Mouse (Mus musculus) G1E (cell line): Measurements from ENCODE around the gene Rpl10a. TPM values are rescaled to one million over a fixed set of nuclear protein-coding genes. Genes with fewer than 3 reads are reported as not detected.
A peak's percentile ranks its signal among the peaks of the same experiment; 100 is the strongest.

ENCODE experiments used
- ATAC-seq: 2 replicates; pipeline ENCODE4 v1.8.0; 2016; ENCODE audit warnings: mild to moderate bottlenecking; ENCODE audit not compliant: insufficient number of reproducible peaks, poor library complexity, low FRiP score, severe bottlenecking; ENCODE audit errors: extremely low read depth
- DNase-seq: peaks from one replicate; pipeline ENCODE4 v3.0.0; 2012; ENCODE audit warnings: low spot score
- H3K27me3 ChIP-seq: 2 replicates; pipeline ENCODE4 v1.6.1; 2012; ENCODE audit warnings: mild to moderate bottlenecking, low read length, inconsistent platforms; ENCODE audit not compliant: insufficient read depth
- H3K36me3 ChIP-seq: replicated peaks from 2 replicates; pipeline ENCODE3; 2012; ENCODE audit warnings: mild to moderate bottlenecking, inconsistent platforms
- H3K4me1 ChIP-seq: 2 replicates; pipeline ENCODE4 v1.6.1; 2012; ENCODE audit warnings: low read depth, low read length, inconsistent platforms, mixed read lengths; ENCODE audit not compliant: insufficient read depth
- H3K4me3 ChIP-seq: 2 replicates; pipeline ENCODE4 v1.5.1; 2012; ENCODE audit warnings: low read depth, mild to moderate bottlenecking, inconsistent platforms, low read length, moderate library complexity, mixed read lengths
- H3K9me3 ChIP-seq: replicated peaks from 2 replicates; pipeline ENCODE4 v1.6.1; 2012; ENCODE audit warnings: inconsistent platforms
- CTCF ChIP-seq: IDR thresholded peaks from 2 replicates; pipeline ENCODE4 v1.5.1; 2012; ENCODE audit warnings: low read depth, low read length, inconsistent platforms, mixed read lengths
- GATA1 ChIP-seq: IDR thresholded peaks from 2 replicates; pipeline ENCODE4 v1.6.1; 2012; ENCODE audit warnings: borderline replicate concordance, low read length, inconsistent platforms, mixed read lengths
- GATA2 ChIP-seq: IDR thresholded peaks from 2 replicates; pipeline ENCODE4 v1.6.1; 2012; ENCODE audit warnings: low read depth, low read length, inconsistent platforms, borderline replicate concordance
- POLR2AphosphoS5 ChIP-seq: IDR thresholded peaks from 2 replicates; pipeline ENCODE4 v1.6.1; 2012; ENCODE audit warnings: low read depth, low read length, inconsistent platforms; ENCODE audit not compliant: insufficient replicate concordance
- TAL1 ChIP-seq: conservative IDR thresholded peaks from 2 replicates; pipeline ENCODE4 v1.6.1; 2012; ENCODE audit warnings: low read depth, low read length, inconsistent platforms, mixed read lengths
- polyA plus RNA-seq: library from polyadenylated mRNA; stranded (reverse); fragments of >175 nt; gene quantifications from 2 replicates; pipeline ENCODE4 v1.2.3, GENCODE M21; 2012
- total RNA-seq, 2 experiments: library from RNA; stranded (forward) in 1 of 2; stranded (reverse) in 1 of 2; fragments of 200-1000 nt in 1 of 2; fragments of >200 nt in 1 of 2; fragmentation: Nextera tagmentation in 1 of 2; gene quantifications; 2 replicates each; pipeline ENCODE4 v1.2.3; 2014 to 2017

Gene Rpl10a
- total and polyA plus RNA-seq, 3 experiments, result 987 to 8,433 (median 2,842) TPM

- DNase-seq (no peak), ATAC-seq (no peak)
- Histone ChIP-seq H3K36me3 (peaks cover 54% of the 10 kb centered on the region), H3K27me3 (peaks cover 10% of the 10 kb centered on the region; the same call in 1 of the 2 replicates), H3K4me1 (peaks cover 17% of the 10 kb centered on the region), H3K4me3 (no peak overlapping the region), H3K9me3 (peaks cover 3% of the 10 kb centered on the region)
- TF ChIP-seq TAL1 (no peak), GATA2 (no peak), GATA1 (no peak), POLR2AphosphoS5 (no peak), CTCF (no peak)
Observed at GRCm38 (mm10) chr17:28300323-28300722, 27.9 kb upstream of the Rpl10a start.

DNA sequence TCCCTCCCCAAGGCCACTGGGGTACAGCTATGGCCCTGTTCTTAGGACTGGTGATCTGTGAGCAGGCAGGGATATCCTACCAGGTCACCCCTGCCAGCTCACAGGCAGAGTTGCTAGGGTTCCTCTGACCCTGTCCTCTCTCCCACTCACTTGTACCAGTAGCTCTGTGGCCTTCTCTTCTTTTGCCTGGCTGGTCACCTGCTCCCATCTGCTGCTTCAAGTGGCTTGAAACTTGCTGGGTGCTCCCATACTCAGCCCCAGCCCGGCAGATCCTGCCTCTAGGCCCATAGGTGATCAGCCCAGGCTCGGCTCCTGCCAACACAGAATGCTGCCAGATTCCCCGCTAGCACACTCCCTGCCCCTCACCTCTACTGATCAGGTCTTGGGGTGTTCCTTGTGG is 27.4 kb upstream of the Rpl10a start:
- H3K4me3 ChIP-seq, result no peak overlapping the region
- peaks cover 21% of the 10 kb centered on the region for H3K4me1 ChIP-seq
- DNase-seq, result no peak
- peaks cover 49% of the 10 kb centered on the region for H3K36me3 ChIP-seq
- peaks cover 7% of the 10 kb centered on the region for H3K9me3 ChIP-seq
- TF ChIP-seq CTCF, result no peak
- no peak for TF ChIP-seq POLR2AphosphoS5
- TF ChIP-seq GATA2, result no peak
- TF ChIP-seq GATA1, result no peak
- no peak for TF ChIP-seq TAL1
- H3K27me3 ChIP-seq, result peaks cover 10% of the 10 kb centered on the region; the same call in 1 of the 2 replicates
- no peak for ATAC-seq

DNA sequence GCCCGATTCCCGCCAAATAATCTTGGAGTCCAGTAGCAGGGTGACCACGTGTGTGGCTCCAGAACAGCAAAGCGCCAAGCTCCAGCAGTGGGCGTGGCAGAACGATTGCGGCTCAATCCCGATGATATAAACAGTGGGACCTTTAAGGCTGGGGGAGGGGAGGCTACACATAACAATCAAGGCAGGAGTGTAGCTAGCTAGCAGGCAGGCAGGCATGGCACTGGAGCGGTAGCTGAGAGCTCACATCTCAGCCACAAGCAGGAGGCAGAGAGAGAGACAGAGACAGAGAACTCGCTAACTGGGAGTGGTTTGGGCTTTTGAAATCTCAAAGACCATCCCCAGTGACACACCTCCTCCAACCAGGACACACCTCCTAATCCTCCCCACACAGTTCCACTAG is 23.1 kb upstream of the Rpl10a start:
- Histone ChIP-seq H3K4me1 (peaks cover 41% of the 10 kb centered on the region), H3K9me3 (peaks cover 7% of the 10 kb centered on the region), H3K4me3 (no peak overlapping the region), H3K27me3 (peaks cover 10% of the 10 kb centered on the region; the same call in 1 of the 2 replicates), H3K36me3 (peaks cover 14% of the 10 kb centered on the region)
- ATAC-seq (no peak), DNase-seq (no peak)
- TF ChIP-seq TAL1, result no peak
- no peak for TF ChIP-seq GATA2
- TF ChIP-seq POLR2AphosphoS5, result no peak
- TF ChIP-seq CTCF, result no peak
- no peak for TF ChIP-seq GATA1

DNA sequence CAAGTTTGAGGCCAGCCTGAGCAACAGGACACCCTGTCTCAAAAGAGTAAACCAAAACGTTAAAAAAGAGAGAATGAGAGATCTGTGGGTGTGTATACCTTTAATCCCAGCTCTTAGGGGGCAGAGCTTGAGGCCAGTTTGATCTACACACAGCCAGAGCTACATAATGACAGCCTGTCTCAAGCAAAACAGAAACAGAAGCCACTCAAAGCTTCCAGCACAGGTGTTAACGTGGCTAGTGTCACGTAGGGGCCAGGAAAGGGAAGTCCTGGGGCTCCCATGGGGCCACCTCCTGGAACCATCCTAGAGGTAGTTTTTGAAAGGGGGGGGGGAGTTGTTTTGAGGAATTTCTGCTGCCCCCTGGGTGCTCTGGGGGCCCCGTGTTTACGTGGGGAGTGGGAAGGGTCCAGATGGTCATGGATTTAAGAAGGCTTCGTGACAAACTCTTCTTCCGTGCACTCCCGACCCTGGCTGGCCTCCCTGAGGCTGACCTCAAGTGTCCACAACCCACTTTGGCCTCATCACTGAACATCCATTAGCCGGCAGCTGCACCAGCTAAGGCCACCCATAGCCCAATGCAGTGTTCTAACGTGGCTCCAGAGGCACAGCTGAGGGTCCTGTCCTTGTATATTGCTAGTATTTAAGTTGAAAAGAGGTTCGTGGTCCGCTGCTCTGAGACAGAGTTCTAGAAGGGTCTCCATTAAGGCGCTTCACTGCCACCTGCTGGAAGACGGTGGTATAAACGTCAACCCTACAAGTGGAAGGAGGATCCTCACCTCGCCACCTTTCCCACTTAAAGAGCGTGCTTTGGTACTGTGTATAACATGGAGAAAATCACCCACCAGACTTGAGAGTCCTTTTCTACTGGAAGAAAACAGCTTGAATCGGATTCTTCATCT is 19.7 kb upstream of the Rpl10a start:
- ATAC-seq, result no peak
- TF ChIP-seq CTCF (peak; percentile 73), TAL1 (no peak)
- Histone ChIP-seq H3K4me3 (peak overlapping the region; percentile 63; the same call in 1 of the 2 replicates), H3K36me3 (no peaks in the 10 kb centered on the region), H3K9me3 (peaks cover 7% of the 10 kb centered on the region), H3K27me3 (peaks cover 4% of the 10 kb centered on the region; the same call in 1 of the 2 replicates), H3K4me1 (peaks cover 48% of the 10 kb centered on the region)
- peak; percentile 69 for DNase-seq

DNA sequence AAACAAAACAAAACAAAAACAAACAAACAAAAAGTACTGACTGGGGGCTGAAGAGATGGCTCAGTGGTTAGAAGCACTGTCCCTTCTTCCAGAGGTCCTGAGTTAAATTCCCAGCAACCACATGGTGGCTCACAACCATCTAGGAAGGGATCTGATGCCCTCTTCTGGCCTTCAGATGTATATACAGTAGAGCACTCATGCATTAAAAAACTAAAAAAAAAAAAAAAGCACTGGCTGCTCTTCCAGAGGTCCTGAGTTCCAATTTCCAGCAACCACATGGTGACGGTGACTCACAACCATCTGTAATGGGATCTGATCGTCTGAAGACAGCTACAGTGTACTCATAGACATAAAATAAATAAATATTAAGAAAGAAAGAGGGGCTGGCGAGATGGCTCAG is 17.4 kb upstream of the Rpl10a start:
- H3K4me1 ChIP-seq, result peaks cover 62% of the 10 kb centered on the region
- ATAC-seq, result no peak

DNA sequence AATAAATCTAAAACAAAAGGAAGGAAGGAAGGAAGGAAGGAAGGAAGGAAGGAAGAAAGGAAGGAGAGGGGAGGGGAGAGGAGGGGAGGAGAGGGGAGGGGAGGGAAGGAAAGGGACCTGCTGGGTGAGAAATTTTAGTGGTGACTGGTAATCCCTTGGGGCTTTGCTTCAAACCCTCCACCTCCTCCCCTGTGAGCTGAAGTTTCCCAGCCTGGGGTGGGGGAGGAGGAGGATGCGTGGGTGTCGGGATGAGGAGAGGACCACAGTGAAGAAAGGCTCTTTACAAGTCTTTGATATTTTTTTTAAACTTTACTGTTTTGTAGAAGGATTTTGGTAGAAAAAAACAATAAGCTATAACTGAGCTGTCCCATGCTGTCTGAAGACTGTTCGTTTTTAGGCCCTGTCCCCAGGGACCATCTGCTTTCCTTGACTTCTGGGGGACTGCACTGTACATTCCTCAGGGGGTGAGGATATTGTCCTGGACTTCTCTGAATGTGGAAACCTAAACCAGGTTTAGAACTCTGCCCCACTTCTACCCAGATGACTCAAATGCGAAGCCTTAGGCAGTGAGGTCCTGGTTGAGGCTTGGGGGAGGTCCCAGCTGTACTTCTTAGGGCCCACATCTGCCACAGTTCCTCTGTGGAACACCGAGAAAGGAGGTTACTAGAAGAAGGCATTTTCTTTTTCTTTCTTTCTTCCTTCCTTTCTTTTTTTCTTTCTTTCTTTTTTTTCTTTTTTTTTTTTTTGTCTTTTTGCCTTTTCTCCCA is 16.7 kb upstream of the Rpl10a start:
- peaks cover 68% of the 10 kb centered on the region for H3K4me1 ChIP-seq
- TF ChIP-seq TAL1 (no peak), GATA2 (no peak), POLR2AphosphoS5 (no peak), GATA1 (no peak), CTCF (no peak)
- no peaks in the 10 kb centered on the region for H3K9me3 ChIP-seq
- peaks cover 18% of the 10 kb centered on the region for H3K36me3 ChIP-seq
- ATAC-seq (no peak), DNase-seq (peak; percentile 43)
- H3K4me3 ChIP-seq, result no peak overlapping the region; the same call in 1 of the 2 replicates
- no peaks in the 10 kb centered on the region for H3K27me3 ChIP-seq

More for the DNA sequence above, 17.4 kb upstream of the Rpl10a start:
- Histone ChIP-seq H3K27me3 (no peaks in the 10 kb centered on the region), H3K9me3 (no peaks in the 10 kb centered on the region), H3K36me3 (peaks cover 11% of the 10 kb centered on the region), H3K4me3 (no peak overlapping the region)
- no peak for TF ChIP-seq GATA2
- no peak for TF ChIP-seq TAL1
- no peak for TF ChIP-seq CTCF
- DNase-seq, result no peak
